ENCODE assay signal across 16 mouse cellular contexts in the genomic region with DNA sequence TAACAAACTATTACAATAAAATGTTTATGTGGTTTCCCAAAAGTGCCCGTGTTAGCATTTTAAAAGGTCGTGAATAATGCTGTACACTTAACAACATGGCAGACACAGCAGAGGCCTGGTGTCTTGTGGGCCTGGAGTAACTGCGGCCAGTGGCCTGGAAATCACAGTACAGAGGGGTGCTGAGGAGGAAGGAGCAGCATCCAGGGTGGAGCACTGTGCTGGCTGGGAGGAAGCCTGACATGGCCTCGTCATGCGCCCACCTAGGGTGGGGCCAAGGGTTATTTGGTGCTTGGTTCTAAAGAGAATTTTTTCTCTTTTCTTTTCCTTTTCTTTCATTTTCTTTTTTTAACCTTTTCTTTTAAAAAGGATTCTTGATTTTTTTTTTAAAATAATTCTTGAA.
A peak's percentile ranks its signal among the peaks of the same experiment; 100 is the strongest.
DNase-seq lines count a peak whose midpoint lies in the region; ATAC-seq lines count a peak whose summit lies in the region.
"Had no signal": no experiment of that assay in that cellular context is flagged by ENCODE, and none has a peak within 500 bp of the region (broad histone marks: within the 10 kb centered on the region; RNA-seq: fewer than 3 reads in every experiment).

No protein-coding gene starts in this region.

- 48% methylated on average over 5 of the region's 5 CpGs for WGBS in intestine, embryonic 16.5 days
- WGBS in intestine, embryonic 15.5 days, result 49% methylated on average over 5 of the region's 5 CpGs
- 48% methylated on average over 5 of the region's 5 CpGs for WGBS in stomach, embryonic 16.5 days

- peaks cover 79% of the 10 kb centered on the region for H3K4me1 ChIP-seq in intestine, embryonic 16.5 days (ENCODE audit: control insufficient read depth, insufficient read depth, low read length)
- peaks cover 66% of the 10 kb centered on the region for H3K4me1 ChIP-seq in intestine, embryonic 15.5 days (replicated peaks)
- H3K4me1 ChIP-seq in megakaryocyte, embryonic 14.5 days, result peaks cover 98% of the 10 kb centered on the region
- H3K4me1 ChIP-seq in stomach, embryonic 16.5 days (ENCODE audit: control insufficient read depth, insufficient read depth, low read length), result peaks cover 68% of the 10 kb centered on the region

- H3K27me3 ChIP-seq in intestine, embryonic 16.5 days (replicated peaks; ENCODE audit: control insufficient read depth, insufficient read depth, low read length), result no peaks in the 10 kb centered on the region
- no peaks in the 10 kb centered on the region for H3K27me3 ChIP-seq in intestine, embryonic 15.5 days (replicated peaks)
- no peaks in the 10 kb centered on the region for H3K27me3 ChIP-seq in megakaryocyte, embryonic 14.5 days (replicated peaks)
- no peaks in the 10 kb centered on the region for H3K27me3 ChIP-seq in stomach, embryonic 16.5 days (ENCODE audit: control insufficient read depth, insufficient read depth, low read length)
- H3K27me3 ChIP-seq: heart, embryonic 12.5 days had no signal

- H3K4me2 ChIP-seq in intestine, embryonic 16.5 days (ENCODE audit: low read depth, low read length), result no peak overlapping the region
- H3K4me2 ChIP-seq in intestine, embryonic 15.5 days (replicated peaks), result no peak overlapping the region
- H3K4me2 ChIP-seq in stomach, embryonic 16.5 days (ENCODE audit: low read depth, low read length), result no peak overlapping the region
- H3K4me2 ChIP-seq: heart, embryonic 12.5 days had no signal

- DNase-seq in R1 (ENCODE audit: low read depth, low spot score), result peak; percentile 68
- DNase-seq in adrenal gland, adult 2 months, result no peak
- DNase-seq: cerebellum, postnatal 10 days; heart, postnatal 4 days; kidney, postnatal 14 days; right cerebral cortex, adult 18-20 months had no signal

- H3K9ac ChIP-seq in intestine, embryonic 16.5 days (ENCODE audit: low read depth, low read length), result no peak overlapping the region
- no peak overlapping the region for H3K9ac ChIP-seq in intestine, embryonic 15.5 days
- H3K9ac ChIP-seq in stomach, embryonic 16.5 days (ENCODE audit: low read length), result no peak overlapping the region
- H3K9ac ChIP-seq: heart, embryonic 12.5 days had no signal

- no peaks in the 10 kb centered on the region for H3K36me3 ChIP-seq in intestine, embryonic 16.5 days (ENCODE audit: control insufficient read depth, insufficient read depth, low read length)
- no peaks in the 10 kb centered on the region for H3K36me3 ChIP-seq in intestine, embryonic 15.5 days
- H3K36me3 ChIP-seq in megakaryocyte, embryonic 14.5 days (replicated peaks; ENCODE audit: low read length), result peaks cover 37% of the 10 kb centered on the region
- H3K36me3 ChIP-seq in stomach, embryonic 16.5 days (ENCODE audit: control insufficient read depth, insufficient read depth, low read length), result no peaks in the 10 kb centered on the region; the same call in 1 of the 2 replicates
- H3K36me3 ChIP-seq: heart, embryonic 12.5 days had no signal

- no peaks in the 10 kb centered on the region for H3K9me3 ChIP-seq in intestine, embryonic 16.5 days (ENCODE audit: control insufficient read depth, low read length)
- H3K9me3 ChIP-seq in intestine, embryonic 15.5 days, result no peaks in the 10 kb centered on the region
- no peaks in the 10 kb centered on the region for H3K9me3 ChIP-seq in megakaryocyte, embryonic 14.5 days
- H3K9me3 ChIP-seq in stomach, embryonic 16.5 days (replicated peaks; ENCODE audit: control insufficient read depth, low read length), result no peaks in the 10 kb centered on the region
- H3K9me3 ChIP-seq: heart, embryonic 12.5 days had no signal

- no peak overlapping the region for H3K4me3 ChIP-seq in intestine, embryonic 16.5 days (ENCODE audit: low read length)
- no peak overlapping the region for H3K4me3 ChIP-seq in intestine, embryonic 15.5 days (replicated peaks)
- H3K4me3 ChIP-seq in megakaryocyte, embryonic 14.5 days (replicated peaks), result peak overlapping the region; percentile 77
- no peak overlapping the region for H3K4me3 ChIP-seq in stomach, embryonic 16.5 days (replicated peaks; ENCODE audit: low read length)
- H3K4me3 ChIP-seq: heart, embryonic 12.5 days had no signal

- 0 out of 2 replicates have a peak, but pooled peaks have one; percentile 19 for ATAC-seq in intestine, embryonic 16.5 days
- ATAC-seq in intestine, embryonic 15.5 days, result no peak
- ATAC-seq in megakaryocyte, adult 5-6 weeks (ENCODE audit: poor library complexity, severe bottlenecking), result no peak
- ATAC-seq in stomach, embryonic 16.5 days (ENCODE audit: insufficient read depth, low FRiP score), result no peak
- no peak for ATAC-seq in erythroid progenitor cell, adult 5-6 weeks (replicated peaks; ENCODE audit: low FRiP score, poor library complexity, severe bottlenecking)
- ATAC-seq: forebrain, embryonic 14.5 days; hindbrain, postnatal 0 days; midbrain, embryonic 16.5 days had no signal

- peak overlapping the region; percentile 45 for H3K27ac ChIP-seq in intestine, embryonic 16.5 days (ENCODE audit: low read length)
- H3K27ac ChIP-seq in intestine, embryonic 15.5 days, result no peak overlapping the region
- peak overlapping the region; percentile 36; the same call in 1 of the 2 replicates for H3K27ac ChIP-seq in stomach, embryonic 16.5 days (ENCODE audit: low read length)
- H3K27ac ChIP-seq: hindbrain, postnatal 0 days had no signal
